Mouse (Mus musculus): Measurements from ENCODE around the gene Kif4. TPM values are rescaled to one million over a fixed set of nuclear protein-coding genes. Genes with fewer than 3 reads are reported as not detected.

Kif4 gene
- polyA plus RNA-seq, 1 experiment from 2014 or later: 21.8 TPM

DNA sequence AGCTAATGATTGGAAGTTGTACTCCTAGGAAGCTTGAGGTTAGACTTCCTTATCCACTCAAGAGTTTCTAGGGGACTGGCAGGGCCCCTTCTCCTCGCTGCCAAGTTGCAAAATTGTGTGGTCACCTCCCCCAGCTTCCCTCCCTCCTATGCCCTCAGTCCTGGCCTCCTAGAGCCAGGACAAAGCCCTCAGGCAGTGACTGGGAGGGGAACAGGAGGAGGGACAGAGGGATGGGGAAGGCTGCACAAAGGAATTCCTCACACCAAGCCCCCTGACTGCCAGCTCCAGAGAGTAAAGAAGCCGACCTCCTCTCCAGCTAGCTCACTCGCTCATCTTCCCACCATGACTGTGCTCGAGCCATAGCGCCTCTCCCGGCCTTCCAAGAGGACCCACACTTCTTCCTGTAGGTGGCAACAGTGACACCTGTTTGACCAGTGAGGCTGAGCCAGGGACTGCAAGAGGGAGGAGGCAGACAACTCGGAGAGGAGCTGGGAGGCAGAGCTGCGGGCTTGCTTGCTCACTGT, 104.2 kb downstream of the Kif4 start, which contains the start of gene Gdpd2:
TSS of gene Gdpd2 (plus strand) at position 209 of the 524 bp plus-strand sequence.
- in situ Hi-C loops (cut with MboI; ENCODE audit: low pct_unique_long_range_greater_than_20kb): loop anchor here (10.0 kb wide), 1 partner anchor 105 kb away; the partner anchor contains the start of genes Kif4 and Pdzd11
- DNase-seq (ENCODE audit: low read depth, low spot score) (no peak), ATAC-seq (peak; percentile 83)
- ChIA-PET CTCF (interaction anchor here (1.1 to 1.4 kb wide), 4 partner anchors 9 to 76 kb away, joined by 3 read pairs; no protein-coding TSS in a partner anchor), POLR2A (interaction anchor here (0.6 to 0.7 kb wide), 4 partner anchors 16 to 1365 kb away, joined by 3 to 7 read pairs (median 4); no protein-coding TSS in a partner anchor)
- peaks cover 6% of the 10 kb centered on the region for H3K27me3 ChIP-seq
- TF ChIP-seq CTCF (IDR thresholded peaks at IDR 0.05): no peak

DNA sequence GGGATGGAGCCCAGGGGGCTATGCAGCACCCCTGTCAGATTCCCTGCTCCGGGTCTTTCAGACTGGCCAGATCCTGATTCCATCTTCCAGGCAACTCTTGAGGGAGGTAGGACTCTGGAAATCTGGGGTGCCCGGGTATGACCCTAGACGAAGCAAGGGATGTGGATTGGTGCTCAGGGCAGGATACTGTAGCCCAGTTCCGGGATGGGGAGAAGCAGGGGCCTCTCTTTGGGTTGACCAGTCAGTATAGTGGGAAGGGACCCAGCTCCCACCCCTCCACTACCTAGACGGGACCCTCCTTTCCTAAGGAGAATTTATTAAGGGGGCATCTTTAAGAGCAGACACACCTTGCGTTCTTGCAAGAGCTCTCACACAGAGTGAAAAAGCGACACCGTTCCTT, 104.7 kb downstream of the Kif4 start:
- POLR2A ChIA-PET: interaction anchor here (0.7 kb wide), 2 partner anchors 16 to 598 kb away, joined by 5 to 7 read pairs; no protein-coding TSS in a partner anchor
- peaks cover 4% of the 10 kb centered on the region for H3K27me3 ChIP-seq
- TF ChIP-seq CTCF (IDR thresholded peaks at IDR 0.05): no peak
- CTCF ChIA-PET: interaction anchor here (1.2 to 1.4 kb wide), 2 partner anchors 9 to 10 kb away, joined by 3 read pairs; no protein-coding TSS in a partner anchor
- DNase-seq (ENCODE audit: low read depth, low spot score): no peak
- in situ Hi-C loops (cut with MboI; ENCODE audit: low pct_unique_long_range_greater_than_20kb): loop anchor here (10.0 kb wide), 1 partner anchor 105 kb away; the partner anchor contains the start of genes Kif4 and Pdzd11
- ATAC-seq: no peak

DNA sequence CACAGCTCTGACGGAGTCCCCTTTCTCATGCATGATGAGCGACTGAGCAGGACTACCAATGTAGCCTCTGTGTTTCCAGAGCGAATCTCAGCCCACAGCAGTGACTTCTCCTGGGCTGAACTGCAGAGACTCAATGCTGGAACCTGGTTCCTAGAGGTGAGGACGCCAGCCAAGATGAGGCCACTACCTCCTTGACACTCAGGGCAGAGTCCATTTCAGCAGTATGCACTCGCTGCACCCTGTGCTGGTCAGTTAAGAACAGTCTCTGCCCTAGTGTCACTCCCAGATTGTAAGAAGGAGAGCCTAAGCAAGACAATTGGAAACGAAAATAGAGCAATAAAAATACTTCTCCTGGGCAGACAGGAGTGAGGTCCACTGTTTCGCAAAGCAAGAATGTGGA, 108.8 kb downstream of the Kif4 start:
- ChIA-PET POLR2A (no interaction called here), CTCF (no interaction called here)
- DNase-seq (ENCODE audit: low read depth, low spot score): no peak
- TF ChIP-seq CTCF (IDR thresholded peaks at IDR 0.05): no peak
- in situ Hi-C loops (cut with MboI; ENCODE audit: low pct_unique_long_range_greater_than_20kb): loop anchor here (10.0 kb wide), 1 partner anchor 110 kb away; the partner anchor contains the start of genes Kif4 and Pdzd11
- peaks cover 9% of the 10 kb centered on the region for H3K27me3 ChIP-seq
- no peak for ATAC-seq

DNA sequence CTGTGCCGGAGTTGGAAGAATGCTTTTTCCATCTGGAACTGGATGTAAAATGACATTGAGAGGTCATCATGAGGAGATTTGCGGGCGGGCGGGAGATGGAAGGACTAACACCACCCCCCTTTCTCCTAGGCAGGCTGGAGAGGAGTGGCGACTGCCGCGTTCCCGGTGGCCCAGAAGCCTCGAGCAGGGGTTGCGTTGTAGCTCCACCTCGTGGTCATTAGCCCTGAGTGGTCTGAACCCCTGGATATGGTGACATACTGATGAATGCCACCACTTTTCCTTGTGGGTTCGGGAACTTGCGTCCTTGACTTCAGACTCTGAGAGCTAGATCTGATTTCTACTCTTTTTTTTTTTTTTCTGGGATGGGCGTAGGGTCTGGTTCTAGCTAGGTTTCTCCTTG, 113.4 kb downstream of the Kif4 start:
- ATAC-seq (no peak), DNase-seq (ENCODE audit: low read depth, low spot score) (no peak)
- ChIA-PET POLR2A (no interaction called here), CTCF (interaction anchor here (0.6 to 1.0 kb wide), 2 partner anchors 87 to 117 kb away, joined by 3 to 4 read pairs; no protein-coding TSS in a partner anchor)
- in situ Hi-C loops (cut with MboI; ENCODE audit: low pct_unique_long_range_greater_than_20kb): loop anchor here (10.0 kb wide), 1 partner anchor 114 kb away; the partner anchor contains the start of genes Kif4 and Pdzd11
- TF ChIP-seq CTCF (IDR thresholded peaks at IDR 0.05): no peak
- H3K27me3 ChIP-seq: peaks cover 6% of the 10 kb centered on the region

DNA sequence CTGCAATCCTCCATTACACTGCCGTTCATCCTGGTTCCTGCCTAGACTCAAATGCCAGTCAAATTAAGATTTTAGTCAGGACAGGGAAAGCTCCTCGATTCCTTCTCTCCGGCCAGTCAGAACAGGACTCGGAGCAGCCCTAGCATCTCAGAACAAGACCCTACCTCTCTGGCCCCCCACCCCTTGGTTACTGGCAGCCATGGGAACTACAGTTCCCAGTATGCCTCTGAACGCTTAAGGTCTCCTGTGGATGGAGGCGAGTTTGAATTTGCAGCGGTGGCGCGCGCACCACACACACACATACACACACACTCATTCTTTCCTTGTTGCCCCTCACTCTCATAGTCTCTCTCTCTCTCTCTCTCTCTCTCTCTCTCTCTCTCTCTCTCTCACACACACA, 113.9 kb downstream of the Kif4 start:
- POLR2A ChIA-PET: interaction anchor here (0.7 kb wide), 1 partner anchor 56 kb away, joined by 4 read pairs; no protein-coding TSS in a partner anchor
- CTCF ChIA-PET: interaction anchor here (0.6 to 1.0 kb wide), 2 partner anchors 87 to 117 kb away, joined by 3 to 4 read pairs; no protein-coding TSS in a partner anchor
- no peak for DNase-seq (ENCODE audit: low read depth, low spot score)

DNA sequence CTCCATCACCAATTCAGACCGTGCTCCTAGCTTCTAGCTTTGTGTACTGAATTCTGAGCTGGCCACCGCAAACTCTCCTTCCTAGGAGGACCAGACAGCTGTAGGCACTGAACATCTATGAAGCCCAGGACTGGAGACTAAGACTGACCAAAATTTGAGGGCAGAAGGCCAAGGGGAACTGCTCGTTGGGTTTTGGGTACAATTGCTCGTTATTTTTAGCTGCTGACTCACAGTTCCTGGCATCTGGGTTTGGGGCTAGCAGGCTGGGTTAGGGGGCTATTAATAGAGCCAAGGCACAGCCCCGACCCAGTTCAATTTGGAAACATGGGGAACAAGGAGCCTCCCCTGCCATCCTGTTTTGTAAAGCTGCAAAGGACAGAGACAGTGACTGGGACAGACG, 115.2 kb downstream of the Kif4 start:
- TF ChIP-seq CTCF (IDR thresholded peaks at IDR 0.05): no peak
- CTCF ChIA-PET: no interaction called here
- POLR2A ChIA-PET: no interaction called here
- no peak for ATAC-seq
- DNase-seq (ENCODE audit: low read depth, low spot score): no peak
- in situ Hi-C loops (cut with MboI; ENCODE audit: low pct_unique_long_range_greater_than_20kb): no loop called here
- peaks cover 6% of the 10 kb centered on the region for H3K27me3 ChIP-seq

More for the DNA sequence above, 113.9 kb downstream of the Kif4 start:
- ATAC-seq: no peak
- in situ Hi-C loops (cut with MboI; ENCODE audit: low pct_unique_long_range_greater_than_20kb): loop anchor here (10.0 kb wide), 1 partner anchor 115 kb away; the partner anchor contains the start of genes Kif4 and Pdzd11
- H3K27me3 ChIP-seq: peaks cover 6% of the 10 kb centered on the region
- no peak for TF ChIP-seq CTCF (IDR thresholded peaks at IDR 0.05)

DNA sequence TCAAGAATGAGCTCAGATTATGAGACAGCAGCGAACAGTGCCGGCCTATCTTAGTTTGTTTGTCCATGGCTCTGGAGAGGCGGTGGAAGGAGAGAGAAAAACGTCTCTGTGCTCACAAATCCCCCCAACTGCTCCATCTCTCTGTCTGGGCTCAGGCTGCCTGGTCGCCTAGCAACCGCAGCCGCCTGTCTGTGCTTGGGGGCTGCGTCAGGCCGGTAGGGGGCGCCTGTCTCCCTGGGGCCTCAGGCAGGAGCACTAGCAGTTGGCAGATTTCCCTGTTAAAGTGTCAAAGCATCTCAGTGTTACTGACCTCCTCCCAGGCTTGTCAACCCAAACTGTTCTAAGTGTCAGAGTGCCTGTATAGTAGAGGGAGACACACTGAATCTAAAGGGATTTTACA, 116.4 kb downstream of the Kif4 start:
- POLR2A ChIA-PET: no interaction called here
- CTCF ChIA-PET: interaction anchor here (0.8 kb wide), 1 partner anchor 201 kb away, joined by 3 read pairs; no protein-coding TSS in a partner anchor
- in situ Hi-C loops (cut with MboI; ENCODE audit: low pct_unique_long_range_greater_than_20kb): no loop called here
- TF ChIP-seq CTCF (IDR thresholded peaks at IDR 0.05): no peak
- peaks cover 10% of the 10 kb centered on the region for H3K27me3 ChIP-seq
- ATAC-seq: no peak
- no peak for DNase-seq (ENCODE audit: low read depth, low spot score)

DNA sequence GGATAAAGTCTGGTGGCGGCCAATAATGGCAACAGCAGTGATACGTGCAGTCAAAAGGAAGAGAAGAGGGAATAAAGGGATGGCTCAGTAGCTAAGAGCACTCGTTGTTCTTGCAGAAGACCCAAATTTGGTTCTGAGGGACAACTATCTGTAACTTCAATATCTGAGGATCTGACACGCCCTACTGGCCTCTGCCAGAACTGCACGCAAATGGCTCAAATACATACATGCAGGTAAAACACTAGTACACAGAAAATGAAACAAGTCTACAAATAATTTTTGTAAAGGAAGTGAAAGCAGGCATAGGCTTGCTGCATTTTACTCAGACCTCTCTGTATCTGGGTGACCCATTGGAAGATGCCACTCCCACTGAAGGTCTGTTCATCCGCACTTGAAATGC, 140.3 kb downstream of the Kif4 start:
- CTCF ChIA-PET: no interaction called here
- in situ Hi-C loops (cut with MboI; ENCODE audit: low pct_unique_long_range_greater_than_20kb): loop anchor here (10.0 kb wide), 1 partner anchor 59 kb away; no protein-coding TSS in a partner anchor
- ATAC-seq: no peak
- POLR2A ChIA-PET: no interaction called here
- no peak for DNase-seq (ENCODE audit: low read depth, low spot score)
- peaks cover 6% of the 10 kb centered on the region for H3K27me3 ChIP-seq
- TF ChIP-seq CTCF (IDR thresholded peaks at IDR 0.05): no peak

DNA sequence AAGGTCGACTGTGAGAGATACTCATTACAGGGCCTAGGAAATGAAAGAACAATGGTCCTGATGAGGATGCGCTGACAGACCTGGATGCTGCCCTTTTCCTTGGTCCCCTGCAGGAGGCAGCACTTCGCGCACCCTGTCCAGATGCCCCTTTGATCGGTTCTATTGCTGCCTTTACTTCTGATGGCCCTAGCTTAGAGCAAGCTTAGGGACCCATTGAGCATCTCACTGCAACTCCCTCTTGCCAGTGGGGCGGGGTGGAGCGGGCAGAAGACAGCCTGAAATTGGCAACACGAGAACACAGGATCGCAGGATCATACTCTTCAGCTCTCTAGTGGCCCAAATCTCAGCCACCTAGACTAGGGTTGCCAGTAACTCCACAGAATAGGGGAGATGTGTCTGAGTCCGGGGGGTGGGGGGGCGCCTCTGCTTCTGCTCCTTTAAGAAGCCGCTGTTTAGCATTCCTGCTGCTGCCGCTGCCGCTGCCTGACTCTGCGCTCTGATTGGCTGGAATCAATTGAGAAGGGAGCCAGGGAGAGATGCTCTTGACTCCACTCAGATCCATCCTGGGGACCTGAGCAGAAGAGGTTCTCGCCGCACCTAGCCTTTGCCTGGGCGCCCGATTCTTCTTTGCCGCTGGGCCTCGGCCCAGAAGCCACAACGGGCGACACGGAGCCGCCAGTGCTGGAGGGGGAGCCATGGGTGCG, 141.8 kb downstream of the Kif4 start, which contains the start of gene Dlg3:
TSS of gene Dlg3 (plus strand) at position 542 of the 704 bp plus-strand sequence.
- ATAC-seq (peak; percentile 65), DNase-seq (ENCODE audit: low read depth, low spot score) (no peak)
- POLR2A ChIA-PET: no interaction called here

DNA sequence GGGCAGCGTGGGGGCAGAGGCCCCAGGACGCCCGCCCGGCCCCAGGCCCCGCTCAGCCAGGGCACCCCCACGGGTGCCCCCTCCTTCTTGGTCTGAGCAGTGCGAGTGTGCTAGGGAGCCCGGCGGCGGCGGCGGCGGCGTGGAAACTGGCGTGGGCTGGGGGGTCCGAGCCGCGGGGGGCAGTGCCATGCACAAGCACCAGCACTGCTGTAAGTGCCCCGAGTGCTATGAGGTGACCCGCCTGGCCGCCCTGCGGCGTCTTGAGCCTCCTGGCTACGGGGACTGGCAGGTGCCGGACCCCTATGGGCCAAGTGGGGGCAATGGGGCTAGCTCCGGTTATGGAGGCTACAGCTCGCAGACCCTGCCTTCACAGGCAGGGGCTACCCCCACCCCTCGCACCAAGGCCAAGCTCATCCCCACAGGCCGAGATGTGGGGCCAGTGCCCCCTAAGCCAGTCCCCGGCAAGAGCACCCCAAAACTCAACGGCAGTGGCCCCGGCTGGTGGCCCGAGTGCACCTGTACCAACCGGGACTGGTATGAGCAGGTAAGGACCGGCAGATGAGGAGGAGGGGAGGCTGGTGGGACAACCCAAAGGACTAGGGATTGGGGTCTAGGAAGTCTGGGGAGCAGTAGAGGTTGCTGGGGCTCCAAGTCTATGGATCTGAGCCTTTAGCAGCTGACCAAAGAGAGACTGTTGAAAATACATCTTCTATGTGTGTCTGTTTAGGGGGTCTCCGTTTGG, 142.5 kb downstream of the Kif4 start:
- ChIA-PET POLR2A (no interaction called here), CTCF (no interaction called here)
- ATAC-seq (no peak), DNase-seq (ENCODE audit: low read depth, low spot score) (no peak)
- no peak for TF ChIP-seq CTCF (IDR thresholded peaks at IDR 0.05)
- in situ Hi-C loops (cut with MboI; ENCODE audit: low pct_unique_long_range_greater_than_20kb): loop anchor here (10.0 kb wide), 1 partner anchor 57 kb away; no protein-coding TSS in a partner anchor
- H3K27me3 ChIP-seq: peaks cover 6% of the 10 kb centered on the region

More for the DNA sequence above, 141.8 kb downstream of the Kif4 start, which contains the start of gene Dlg3:
- peaks cover 6% of the 10 kb centered on the region for H3K27me3 ChIP-seq
- in situ Hi-C loops (cut with MboI; ENCODE audit: low pct_unique_long_range_greater_than_20kb): loop anchor here (10.0 kb wide), 1 partner anchor 57 kb away; no protein-coding TSS in a partner anchor
- CTCF ChIA-PET: no interaction called here
- TF ChIP-seq CTCF (IDR thresholded peaks at IDR 0.05): no peak

Data from Patski (cell line).